In the genomic region with DNA sequence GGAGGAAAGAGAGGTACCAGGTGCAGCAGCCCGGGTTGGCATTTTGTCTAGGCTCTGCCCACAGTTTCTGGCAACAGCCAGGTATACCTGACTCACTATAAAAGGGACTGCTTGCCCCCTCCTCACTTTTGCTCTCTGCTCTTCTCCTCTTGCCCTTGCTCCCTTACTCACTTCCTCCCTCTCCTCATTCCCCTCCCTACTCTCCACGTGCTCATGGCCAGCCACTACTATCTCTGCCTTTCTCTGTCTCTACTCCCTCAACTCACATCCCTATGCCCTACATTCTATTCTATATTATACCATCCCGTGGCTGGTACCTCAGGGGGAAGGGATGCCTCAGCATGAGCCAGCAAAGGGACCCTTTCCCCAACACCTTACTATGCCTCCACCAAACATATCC, we compare ENCODE assay signal across 14 mouse cellular contexts. TPM values are rescaled to one million over a fixed set of nuclear protein-coding genes. Genes with fewer than 3 reads are reported as not detected.
DNase-seq lines count a peak whose midpoint lies in the region; ATAC-seq and TF ChIP-seq lines count a peak whose summit lies in the region.
"Had no signal": no experiment of that assay in that cellular context is flagged by ENCODE, and none has a peak within 500 bp of the region (broad histone marks: within the 10 kb centered on the region; RNA-seq: fewer than 3 reads in every experiment).

No protein-coding gene starts in this region.

- ATAC-seq in liver, postnatal 0 days = peak; percentile 39
- ATAC-seq: intestine, postnatal 0 days had no signal

- no peaks in the 10 kb centered on the region for H3K4me1 ChIP-seq in lung, adult 2 months (ENCODE audit: control insufficient read depth, insufficient read depth, low read length)
- peaks cover 10% of the 10 kb centered on the region for H3K4me1 ChIP-seq in bone marrow macrophage, adult 2 months (ENCODE audit: control insufficient read depth, insufficient read depth, low read length)
- H3K4me1 ChIP-seq in liver, postnatal 0 days (ENCODE audit: insufficient read depth) = peaks cover 8% of the 10 kb centered on the region; the same call in 1 of the 2 replicates
- H3K4me1 ChIP-seq: hindbrain, embryonic 10.5 days; limb, embryonic 13.5 days had no signal

- TF ChIP-seq EP300 in liver, postnatal 0 days (IDR thresholded peaks at IDR 0.05; ENCODE audit: low read depth) = no peak

- 60% methylated on average over 3 of the region's 3 CpGs for WGBS in lung, adult 2 months
- WGBS in liver, postnatal 0 days (ENCODE audit: insufficient replicate concordance) = 29% methylated on average over 3 of the region's 3 CpGs

- DNase-seq in lung, adult 2 months = no peak
- DNase-seq in lung, postnatal 25 days (ENCODE audit: low spot score) = no peak
- DNase-seq in CD4-positive helper T cell, adult 2 months (ENCODE audit: low read depth, low spot score) = peak; percentile 39
- no peak for DNase-seq in liver, postnatal 0 days
- DNase-seq in right cerebral cortex, adult 18-20 months = no peak
- no peak for DNase-seq in embryo, embryonic 11 days
- no peak for DNase-seq in adrenal gland, adult (ENCODE audit: inconsistent age in 2 of 2, low spot score in 1 of 2)
- DNase-seq: cerebellum, adult 8-10 months; kidney, postnatal 25 days; right cerebral cortex, postnatal 4 days had no signal

- peaks cover 15% of the 10 kb centered on the region; the same call in 1 of the 2 replicates for H3K36me3 ChIP-seq in liver, postnatal 0 days (replicated peaks; ENCODE audit: insufficient read depth, low read length)
- H3K36me3 ChIP-seq: hindbrain, embryonic 10.5 days; limb, embryonic 13.5 days had no signal

- peak overlapping the region; percentile 82 for H3K9ac ChIP-seq in liver, postnatal 0 days (replicated peaks)
- H3K9ac ChIP-seq: limb, embryonic 13.5 days had no signal

- no peaks in the 10 kb centered on the region for H3K9me3 ChIP-seq in liver, postnatal 0 days (ENCODE audit: low read length)
- H3K9me3 ChIP-seq: hindbrain, embryonic 10.5 days; limb, embryonic 13.5 days had no signal

- no peak for TF ChIP-seq CTCF in lung, adult 2 months (IDR thresholded peaks at IDR 0.05; ENCODE audit: insufficient read depth, low read length)
- TF ChIP-seq CTCF in bone marrow macrophage, adult 2 months (IDR thresholded peaks at IDR 0.05; ENCODE audit: low read depth, low read length) = no peak
- no peak for TF ChIP-seq CTCF in liver, postnatal 0 days (IDR thresholded peaks at IDR 0.05; ENCODE audit: low read depth)

- no peak for TF ChIP-seq POLR2A in lung, adult 2 months (IDR thresholded peaks at IDR 0.05; ENCODE audit: borderline replicate concordance, extremely low read depth, low read depth, low read length)
- TF ChIP-seq POLR2A in bone marrow macrophage, adult 2 months (IDR thresholded peaks at IDR 0.05; ENCODE audit: borderline replicate concordance, low read depth, low read length) = no peak

- peak overlapping the region; percentile 38 for H3K4me3 ChIP-seq in lung, adult 2 months (replicated peaks; ENCODE audit: extremely low read depth, low read depth, low read length)
- H3K4me3 ChIP-seq in bone marrow macrophage, adult 2 months (ENCODE audit: insufficient read depth, low read length) = peak overlapping the region; percentile 91
- H3K4me3 ChIP-seq in liver, postnatal 0 days (ENCODE audit: low read depth, low read length) = peak overlapping the region; percentile 64
- H3K4me3 ChIP-seq: hindbrain, embryonic 10.5 days; limb, embryonic 13.5 days had no signal

- peak overlapping the region; percentile 78 for H3K4me2 ChIP-seq in liver, postnatal 0 days (ENCODE audit: low read depth, low read length)
- H3K4me2 ChIP-seq: limb, embryonic 13.5 days had no signal

- no peaks in the 10 kb centered on the region for H3K27me3 ChIP-seq in liver, postnatal 0 days (ENCODE audit: insufficient read depth, low read length)
- H3K27me3 ChIP-seq: limb, embryonic 13.5 days had no signal

- peak overlapping the region; percentile 95 for H3K27ac ChIP-seq in bone marrow macrophage, adult 2 months (ENCODE audit: insufficient read depth, low read depth, low read length)
- H3K27ac ChIP-seq in liver, postnatal 0 days (ENCODE audit: low read depth) = peak overlapping the region; percentile 93
- H3K27ac ChIP-seq: hindbrain, embryonic 10.5 days; limb, embryonic 13.5 days had no signal

RNA-seq across cellular contexts. Expression of gene Slfn3, which starts 33.6 kb away (rescaled TPM):
- 0.38 and 0.85 TPM in 2 replicates for polyA plus RNA-seq in lung, adult 2 months (2012; rRNA removed)
- 4.0 and 6.4 TPM in 2 replicates for polyA plus RNA-seq in bone marrow macrophage, adult 2 months (2012; ENCODE audit: insufficient read depth, insufficient read length, missing spikeins)
- 0.77 and 1.1 TPM in 2 replicates for polyA plus RNA-seq in liver, postnatal 0 days (2015; fragmentation: Nextera tagmentation; extraction: Ambion mirVana)

RNA-seq across cellular contexts. Expression of gene Slfn4, which starts 49.8 kb away (rescaled TPM):
- 0.55 and 1.1 TPM in 2 replicates for polyA plus RNA-seq in lung, adult 2 months (2012; rRNA removed)
- polyA plus RNA-seq in bone marrow macrophage, adult 2 months (2012; ENCODE audit: insufficient read depth, insufficient read length, missing spikeins) = 2.3 and 2.9 TPM in 2 replicates
- 2.7 and 3.1 TPM in 2 replicates for polyA plus RNA-seq in liver, postnatal 0 days (2015; fragmentation: Nextera tagmentation; extraction: Ambion mirVana)
- polyA plus RNA-seq: hindbrain, embryonic 10.5 days had no signal

Comparison
In these comparisons a context has a peak if more than half of its experiments do, and no peak if none do; other contexts are left out.
1. H3K4me3 ChIP-seq: peak in every context shown above with its lines; median percentile 91 in bone marrow macrophage, adult 2 months; 64 in liver, postnatal 0 days; 38 in lung, adult 2 months.